Comparison of ENCODE assay signal across 17 mouse cellular contexts in the genomic region with DNA sequence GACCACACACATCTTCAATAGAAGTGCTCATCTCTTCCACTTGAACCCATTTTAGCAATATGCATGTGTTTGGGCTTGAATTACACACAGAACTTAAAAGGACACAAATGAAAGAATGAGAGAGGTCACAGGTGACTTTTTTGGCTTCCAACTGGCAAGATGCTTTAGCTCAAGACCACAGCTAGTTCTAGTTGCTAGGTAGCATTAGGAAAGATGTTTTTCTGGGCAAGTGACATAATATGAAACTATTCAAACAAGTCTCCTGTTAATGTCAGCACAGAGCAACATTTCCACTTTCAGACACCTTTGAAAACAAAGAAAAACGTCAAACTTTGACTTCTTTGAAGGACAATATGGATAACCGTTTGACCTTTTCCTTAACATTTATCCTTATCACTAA.
A peak's percentile ranks its signal among the peaks of the same experiment; 100 is the strongest.
DNase-seq lines count a peak whose midpoint lies in the region; TF ChIP-seq lines count a peak whose summit lies in the region.
"Had no signal": no experiment of that assay in that cellular context is flagged by ENCODE, and none has a peak within 500 bp of the region (broad histone marks: within the 10 kb centered on the region; RNA-seq: fewer than 3 reads in every experiment).

No protein-coding gene starts in this region.

- no peak overlapping the region for H3K27ac ChIP-seq in CH12.LX (ENCODE audit: insufficient read depth, low read depth)

- H3K4me1 ChIP-seq in CH12.LX (ENCODE audit: control insufficient read depth in 1 of 2, insufficient read depth in 2 of 2), result peaks cover 2 to 7% of the 10 kb centered on the region in 2 experiments; a peak in 2 of 4 replicates

- TF ChIP-seq RAD21 in CH12.LX (IDR thresholded peaks at IDR 0.05; ENCODE audit: low read depth, low read length), result no peak

- H3K79me2 ChIP-seq in CH12.LX (replicated peaks; ENCODE audit: control insufficient read depth, extremely low read depth, insufficient read depth, poor library complexity, severe bottlenecking), result no peaks in the 10 kb centered on the region

- dilution Hi-C loops in CH12.LX (cut with MboI; ENCODE audit: extremely low pct_ligation_motif_present, extremely low pct_unique_long_range_greater_than_20kb, low sequenced_read_pairs), result no loop called here

- no peaks in the 10 kb centered on the region for H3K9me3 ChIP-seq in CH12.LX (replicated peaks; ENCODE audit: low read length)
- H3K9me3 ChIP-seq: G1E had no signal

- no peak for TF ChIP-seq CTCF in CH12.LX (conservative IDR thresholded peaks at IDR 0.05 in 1 of 2, IDR thresholded peaks at IDR 0.05 in 1 of 2; ENCODE audit: low read depth in 2 of 2, low read length in 2 of 2)

- H3K36me3 ChIP-seq in CH12.LX (replicated peaks in 1 of 2; ENCODE audit: control insufficient read depth in 1 of 2, insufficient read depth in 1 of 2, low read length in 1 of 2), result no peaks in the 10 kb centered on the region
- H3K36me3 ChIP-seq: G1E had no signal

- DNase-seq in CH12.LX (ENCODE audit: extremely low read depth), result peak; percentile 3
- no peak for DNase-seq in Muller cell, postnatal 12 days (ENCODE audit: inconsistent ontology term)
- DNase-seq: adrenal gland, adult 2 months; adrenal gland, adult 8-10 months; adrenal gland, postnatal 10 days; adrenal gland, postnatal 14 days; adrenal gland, postnatal 25 days; adrenal gland, postnatal 36 days; B cell, adult 2 months; cerebellum, adult 11 months; cerebellum, adult 11-12 months; cerebellum, adult 18-20 months; cerebellum, adult 2 months; cerebellum, adult 8-10 months; cerebellum, adult 9-10 months had no signal

- no peak overlapping the region for H3K4me3 ChIP-seq in CH12.LX (replicated peaks in 1 of 3; ENCODE audit: low read depth in 2 of 3, low read length in 2 of 3, poor library complexity in 1 of 3)

- TF ChIP-seq EP300 in CH12.LX (IDR thresholded peaks at IDR 0.05; ENCODE audit: low read length), result no peak

- H3K4me2 ChIP-seq in CH12.LX (ENCODE audit: insufficient read depth, low read depth, poor library complexity, severe bottlenecking), result no peak overlapping the region

- H3K9ac ChIP-seq in CH12.LX (ENCODE audit: insufficient read depth, low read depth), result no peak overlapping the region

- TF ChIP-seq POLR2A in CH12.LX (IDR thresholded peaks at IDR 0.05; ENCODE audit: low read depth, low read length), result no peak

- H3K27me3 ChIP-seq in CH12.LX (replicated peaks), result no peaks in the 10 kb centered on the region
- H3K27me3 ChIP-seq: Patski had no signal

- in situ Hi-C loops in CH12.LX (cut with MboI; ENCODE audit: low pct_ligation_motif_present, low pct_unique_long_range_greater_than_20kb, low sequenced_read_pairs), result no loop called here

TF ChIP-seq in CH12.LX, 34 proteins besides CTCF, POLR2A, EP300 and RAD21:
- TF ChIP-seq MAZ (IDR thresholded peaks at IDR 0.05; ENCODE audit: low read depth, low read length) (no peak), HCFC1 (IDR thresholded peaks at IDR 0.05; ENCODE audit: low read depth, low read length) (no peak), E2F4 (IDR thresholded peaks at IDR 0.05; ENCODE audit: insufficient replicate concordance, low read depth, low read length) (no peak), USF1 (IDR thresholded peaks at IDR 0.05; ENCODE audit: low read depth, low read length) (no peak), MXI1 (IDR thresholded peaks at IDR 0.05; ENCODE audit: low read depth, low read length) (no peak), POLR2AphosphoS2 (IDR thresholded peaks at IDR 0.05; ENCODE audit: low read depth, low read length) (no peak), UBTF (IDR thresholded peaks at IDR 0.05; ENCODE audit: low read depth, low read length) (no peak), TBP (conservative IDR thresholded peaks at IDR 0.05; ENCODE audit: low read depth, low read length) (no peak), ELF1 (IDR thresholded peaks at IDR 0.05; ENCODE audit: low read depth, low read length) (no peak), IRF4 (IDR thresholded peaks at IDR 0.05; ENCODE audit: low read depth, low read length) (peak; percentile 18; the same call in 1 of the 2 replicates), GABPA (IDR thresholded peaks at IDR 0.05; ENCODE audit: insufficient replicate concordance, low read depth, low read length) (no peak), KAT2A (IDR thresholded peaks at IDR 0.05; ENCODE audit: insufficient replicate concordance, low read length) (no peak), CHD1 (IDR thresholded peaks at IDR 0.05; ENCODE audit: low read depth, low read length) (no peak), USF2 (conservative IDR thresholded peaks at IDR 0.05; ENCODE audit: low read depth, low read length) (no peak), CHD2 (IDR thresholded peaks at IDR 0.05; ENCODE audit: low read length) (no peak), ZC3H11A (IDR thresholded peaks at IDR 0.05; ENCODE audit: low read depth, low read length) (no peak), MEF2A (IDR thresholded peaks at IDR 0.05; ENCODE audit: borderline replicate concordance, low read depth, low read length) (peak; percentile 91), TCF12 (IDR thresholded peaks at IDR 0.05; ENCODE audit: low read depth, low read length) (0 out of 2 replicates have a peak, but pooled peaks have one; percentile 23), BHLHE40 (IDR thresholded peaks at IDR 0.05; ENCODE audit: low read depth, low read length) (no peak), JUN (IDR thresholded peaks at IDR 0.05; ENCODE audit: insufficient read depth, low read depth, low read length) (peak; percentile 70), ETS1 (conservative IDR thresholded peaks at IDR 0.05; ENCODE audit: low read depth, low read length) (no peak), MYC (IDR thresholded peaks at IDR 0.05; ENCODE audit: low read depth, low read length) (no peak), NRF1 (IDR thresholded peaks at IDR 0.05; ENCODE audit: low read depth, low read length) (no peak)
